25 mouse cellular contexts compared by ENCODE assay signal in the genomic region with DNA sequence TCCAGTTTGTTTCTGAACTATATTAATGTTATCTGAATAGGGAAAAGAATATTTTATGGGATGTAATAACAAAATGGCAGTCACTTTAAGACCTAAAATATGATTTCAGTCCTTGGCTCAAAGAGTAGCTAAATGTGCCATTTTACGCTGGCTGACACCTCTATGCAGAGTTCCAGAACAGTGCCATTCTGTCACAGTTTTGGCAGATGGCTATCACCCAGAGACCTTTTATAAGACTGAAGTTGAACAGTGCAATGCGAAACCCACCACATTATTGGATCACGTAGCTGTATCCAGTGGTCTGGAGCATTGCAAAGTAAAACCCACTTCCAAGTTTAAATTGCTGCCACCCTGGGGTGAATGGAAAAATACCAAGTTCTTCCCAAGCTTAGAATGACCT.
"Had no signal": no experiment of that assay in that cellular context is flagged by ENCODE, and none has a peak within 500 bp of the region (broad histone marks: within the 10 kb centered on the region; RNA-seq: fewer than 3 reads in every experiment).

No protein-coding gene starts in this region.

- H3K27me3 ChIP-seq: heart, embryonic 13.5 days; heart, embryonic 15.5 days; hindbrain, embryonic 13.5 days; hindbrain, embryonic 15.5 days; kidney, embryonic 15.5 days; limb, embryonic 13.5 days; limb, embryonic 15.5 days; liver, embryonic 12.5 days had no signal

- DNase-seq: gastrocnemius, postnatal 14 days; gastrocnemius, postnatal 36 days; heart, adult 2 months; heart, postnatal 14 days; heart, postnatal 36 days; kidney, adult 11 months; kidney, adult 2 months; kidney, adult 9 months; kidney, postnatal 14 days; kidney, postnatal 36 days; layer of hippocampus, postnatal 36 days; left cerebral cortex, postnatal 4 days had no signal

- H3K9me3 ChIP-seq: heart, embryonic 13.5 days; heart, embryonic 15.5 days; hindbrain, embryonic 13.5 days; hindbrain, embryonic 15.5 days; kidney, embryonic 15.5 days; limb, embryonic 13.5 days; limb, embryonic 15.5 days; liver, embryonic 12.5 days had no signal

- H3K4me1 ChIP-seq: heart, embryonic 13.5 days; heart, embryonic 15.5 days; hindbrain, embryonic 13.5 days; hindbrain, embryonic 15.5 days; kidney, embryonic 15.5 days; limb, embryonic 13.5 days; limb, embryonic 15.5 days; liver, embryonic 12.5 days had no signal

- H3K27ac ChIP-seq: heart, adult 2 months; heart, embryonic 13.5 days; heart, embryonic 15.5 days; hindbrain, embryonic 13.5 days; hindbrain, embryonic 15.5 days; hindbrain, postnatal 0 days; kidney, embryonic 15.5 days; kidney, postnatal 0 days; limb, embryonic 13.5 days; limb, embryonic 15.5 days; liver, embryonic 12.5 days; liver, embryonic 14.5 days had no signal

- H3K4me3 ChIP-seq: heart, adult 2 months; heart, embryonic 13.5 days; heart, embryonic 15.5 days; hindbrain, embryonic 13.5 days; hindbrain, embryonic 15.5 days; kidney, embryonic 15.5 days; limb, embryonic 13.5 days; limb, embryonic 15.5 days; liver, embryonic 12.5 days had no signal

- H3K9ac ChIP-seq: heart, embryonic 13.5 days; heart, embryonic 15.5 days; hindbrain, embryonic 13.5 days; hindbrain, embryonic 15.5 days; kidney, embryonic 15.5 days; limb, embryonic 13.5 days; limb, embryonic 15.5 days; liver, embryonic 12.5 days; liver, embryonic 14.5 days had no signal

- H3K36me3 ChIP-seq: heart, embryonic 13.5 days; heart, embryonic 15.5 days; hindbrain, embryonic 13.5 days; hindbrain, embryonic 15.5 days; kidney, embryonic 15.5 days; limb, embryonic 13.5 days; limb, embryonic 15.5 days; liver, embryonic 12.5 days had no signal

- H3K4me2 ChIP-seq: heart, embryonic 11.5 days; heart, embryonic 13.5 days; heart, embryonic 15.5 days; hindbrain, embryonic 13.5 days; hindbrain, embryonic 15.5 days; kidney, embryonic 15.5 days; limb, embryonic 13.5 days; limb, embryonic 15.5 days; liver, embryonic 12.5 days had no signal

- ATAC-seq: hindbrain, postnatal 0 days; intestine, embryonic 16.5 days; liver, embryonic 12.5 days had no signal
